Mouse (Mus musculus): ENCODE measurements around the gene Sox10. TPM values are rescaled to one million over a fixed set of nuclear protein-coding genes. Genes with fewer than 3 reads are reported as not detected.
A peak's percentile ranks its signal among the peaks of the same experiment; 100 is the strongest.

Sox10 gene
- total and polyA plus RNA-seq, 3 experiments, result 0.11 TPM; not detected in 2

- TF ChIP-seq POLR2AphosphoS5 (IDR thresholded peaks at IDR 0.05; ENCODE audit: insufficient replicate concordance, low read depth, low read length) (no peak), GATA2 (IDR thresholded peaks at IDR 0.05; ENCODE audit: borderline replicate concordance, low read depth, low read length) (no peak), GATA1 (IDR thresholded peaks at IDR 0.05; ENCODE audit: borderline replicate concordance, low read length) (no peak), CTCF (IDR thresholded peaks at IDR 0.05; ENCODE audit: low read depth, low read length) (no peak), TAL1 (conservative IDR thresholded peaks at IDR 0.05; ENCODE audit: low read depth, low read length) (no peak)
- peak within 1 kb of the TSS; percentile 90 for H3K4me3 ChIP-seq (ENCODE audit: low read depth, low read length)
- H3K9me3 ChIP-seq (replicated peaks), result no peaks in the 10 kb centered on the region
- peak; percentile 67 for ATAC-seq (ENCODE audit: extremely low read depth, insufficient number of reproducible peaks, low FRiP score, poor library complexity, severe bottlenecking)
- peaks cover 33% of the 10 kb centered on the region for H3K36me3 ChIP-seq (replicated peaks)
- peak; percentile 89 for DNase-seq (ENCODE audit: low spot score)
- peaks cover 13% of the 10 kb centered on the region for H3K27me3 ChIP-seq (ENCODE audit: insufficient read depth, low read length)
- peaks cover 38% of the 10 kb centered on the region for H3K4me1 ChIP-seq (ENCODE audit: insufficient read depth, low read depth, low read length)
These were observed 24.0 kb downstream of the Sox10 start, which contains the start of the genes Polr2f and 1700088E04Rik for GRCm38 (mm10) chr15:79140866-79141565. Polr2f (plus strand) TSS chr15:79141009. 1700088E04Rik (minus strand) TSS chr15:79141253.

DNA sequence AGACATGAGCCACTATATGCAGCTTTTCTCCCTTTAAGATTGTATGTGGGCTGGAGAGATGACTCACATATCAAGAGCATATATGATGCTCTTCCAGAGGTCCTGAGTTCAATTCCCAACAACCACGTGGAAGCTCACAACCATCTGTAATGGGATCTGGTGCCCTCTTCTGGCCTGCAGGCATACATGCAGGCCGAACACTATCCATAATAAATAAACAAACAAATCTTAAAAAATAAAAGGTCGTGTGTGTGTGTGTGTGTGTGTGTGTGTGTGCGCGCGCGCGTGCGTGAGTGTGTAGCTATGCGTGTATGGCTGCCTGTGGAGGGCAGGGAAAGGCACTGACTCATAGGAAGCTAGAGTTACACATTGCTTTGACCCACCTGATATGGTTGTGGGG is 25.4 kb downstream of the Sox10 start:
- Histone ChIP-seq H3K27me3 (ENCODE audit: insufficient read depth, low read length) (peaks cover 25% of the 10 kb centered on the region), H3K4me3 (ENCODE audit: low read depth, low read length) (no peak overlapping the region), H3K9me3 (replicated peaks) (no peaks in the 10 kb centered on the region), H3K36me3 (replicated peaks) (peaks cover 19% of the 10 kb centered on the region), H3K4me1 (ENCODE audit: insufficient read depth, low read depth, low read length) (peaks cover 38% of the 10 kb centered on the region)
- ATAC-seq (ENCODE audit: extremely low read depth, insufficient number of reproducible peaks, low FRiP score, poor library complexity, severe bottlenecking), result no peak
- TF ChIP-seq GATA1 (IDR thresholded peaks at IDR 0.05; ENCODE audit: borderline replicate concordance, low read length), result no peak
- peak; percentile 37 for TF ChIP-seq CTCF (IDR thresholded peaks at IDR 0.05; ENCODE audit: low read depth, low read length)
- no peak for DNase-seq (ENCODE audit: low spot score)

GRCm38 (mm10) chr15:79135783-79136575 is 29.1 kb downstream of the Sox10 start:
- Histone ChIP-seq H3K4me3 (ENCODE audit: low read depth, low read length) (no peak overlapping the region), H3K36me3 (replicated peaks) (peaks cover 28% of the 10 kb centered on the region), H3K27me3 (ENCODE audit: insufficient read depth, low read length) (peaks cover 26% of the 10 kb centered on the region), H3K9me3 (replicated peaks) (no peaks in the 10 kb centered on the region), H3K4me1 (ENCODE audit: insufficient read depth, low read depth, low read length) (peaks cover 12% of the 10 kb centered on the region)
- ATAC-seq (ENCODE audit: extremely low read depth, insufficient number of reproducible peaks, low FRiP score, poor library complexity, severe bottlenecking) (no peak), DNase-seq (ENCODE audit: low spot score) (no peak)
- TF ChIP-seq GATA1 (IDR thresholded peaks at IDR 0.05; ENCODE audit: borderline replicate concordance, low read length), result no peak
- TF ChIP-seq CTCF (IDR thresholded peaks at IDR 0.05; ENCODE audit: low read depth, low read length), result no peak
- no peak for TF ChIP-seq TAL1 (conservative IDR thresholded peaks at IDR 0.05; ENCODE audit: low read depth, low read length)
- no peak for TF ChIP-seq POLR2AphosphoS5 (IDR thresholded peaks at IDR 0.05; ENCODE audit: insufficient replicate concordance, low read depth, low read length)
- no peak for TF ChIP-seq GATA2 (IDR thresholded peaks at IDR 0.05; ENCODE audit: borderline replicate concordance, low read depth, low read length)

DNA sequence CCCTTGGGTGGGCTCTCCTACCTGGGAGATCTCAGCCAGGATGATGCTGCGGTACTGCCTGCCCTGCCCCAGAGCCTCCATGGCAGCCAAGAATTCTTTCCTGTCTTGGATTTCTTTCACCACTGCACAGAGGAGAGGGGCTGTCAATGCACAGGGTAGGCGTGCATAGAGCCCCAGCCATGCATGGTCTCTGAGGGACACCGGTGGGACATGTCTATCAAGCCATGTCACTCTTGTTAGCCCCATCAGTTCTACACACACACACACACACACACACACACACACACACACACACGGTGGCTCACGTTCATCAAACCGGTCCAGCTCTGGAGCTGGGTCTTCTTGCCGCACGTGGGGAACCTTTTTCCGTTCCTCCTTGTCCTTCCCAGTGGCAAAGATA is 29.7 kb downstream of the Sox10 start:
- peaks cover 35% of the 10 kb centered on the region for H3K36me3 ChIP-seq (replicated peaks)
- DNase-seq (ENCODE audit: low spot score), result no peak

DNA sequence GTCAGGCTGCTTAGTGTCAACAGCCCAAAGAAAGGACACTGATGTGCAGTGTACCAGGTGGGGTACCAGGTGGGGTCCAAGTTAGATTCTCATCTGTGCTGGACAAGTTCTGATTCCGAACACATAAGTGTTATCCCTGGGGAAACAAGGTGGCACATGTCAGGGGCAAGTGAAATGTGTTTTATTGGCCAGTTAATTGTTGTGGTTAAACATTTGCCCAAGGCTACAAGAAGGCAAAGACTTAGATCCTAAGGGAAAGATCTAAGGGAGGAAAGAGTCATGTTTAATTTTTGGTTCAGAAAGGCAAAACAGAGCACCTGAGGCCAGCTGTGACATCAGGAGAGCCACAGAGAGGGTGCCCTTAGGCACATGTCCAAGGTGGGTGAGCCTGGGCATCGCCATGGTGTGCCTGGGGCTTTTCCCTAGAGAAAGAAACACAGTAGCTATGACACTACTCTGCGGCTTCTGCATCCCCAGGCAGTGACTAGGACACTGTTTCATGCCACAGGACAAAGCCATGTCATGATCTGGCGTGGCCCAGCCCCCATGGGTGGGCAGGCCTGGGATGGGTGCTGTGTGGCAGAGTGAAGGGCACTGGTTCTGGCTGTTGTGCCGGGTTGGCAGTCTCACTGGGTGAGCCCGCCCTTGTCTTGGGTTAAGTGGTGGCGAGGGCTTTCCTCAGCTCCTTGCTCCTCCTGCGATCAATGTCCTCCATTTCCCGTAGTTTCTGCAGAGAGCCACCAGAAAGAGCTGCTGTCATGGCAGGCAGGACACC is 30.4 kb downstream of the Sox10 start:
- Histone ChIP-seq H3K9me3 (replicated peaks) (no peaks in the 10 kb centered on the region), H3K4me1 (ENCODE audit: insufficient read depth, low read depth, low read length) (peaks cover under 1% of the 10 kb centered on the region), H3K4me3 (ENCODE audit: low read depth, low read length) (no peak overlapping the region), H3K36me3 (replicated peaks) (peaks cover 41% of the 10 kb centered on the region), H3K27me3 (ENCODE audit: insufficient read depth, low read length) (peaks cover 28% of the 10 kb centered on the region)
- TF ChIP-seq POLR2AphosphoS5 (IDR thresholded peaks at IDR 0.05; ENCODE audit: insufficient replicate concordance, low read depth, low read length), result no peak
- TF ChIP-seq GATA1 (IDR thresholded peaks at IDR 0.05; ENCODE audit: borderline replicate concordance, low read length), result no peak
- TF ChIP-seq TAL1 (conservative IDR thresholded peaks at IDR 0.05; ENCODE audit: low read depth, low read length), result no peak
- TF ChIP-seq CTCF (IDR thresholded peaks at IDR 0.05; ENCODE audit: low read depth, low read length), result no peak
- no peak for TF ChIP-seq GATA2 (IDR thresholded peaks at IDR 0.05; ENCODE audit: borderline replicate concordance, low read depth, low read length)
- DNase-seq (ENCODE audit: low spot score) (no peak), ATAC-seq (ENCODE audit: extremely low read depth, insufficient number of reproducible peaks, low FRiP score, poor library complexity, severe bottlenecking) (no peak)

More for the DNA sequence above, 29.7 kb downstream of the Sox10 start:
- Histone ChIP-seq H3K4me3 (ENCODE audit: low read depth, low read length) (no peak overlapping the region), H3K4me1 (ENCODE audit: insufficient read depth, low read depth, low read length) (peaks cover 6% of the 10 kb centered on the region), H3K9me3 (replicated peaks) (no peaks in the 10 kb centered on the region), H3K27me3 (ENCODE audit: insufficient read depth, low read length) (peaks cover 28% of the 10 kb centered on the region)
- TF ChIP-seq GATA2 (IDR thresholded peaks at IDR 0.05; ENCODE audit: borderline replicate concordance, low read depth, low read length) (no peak), CTCF (IDR thresholded peaks at IDR 0.05; ENCODE audit: low read depth, low read length) (no peak), POLR2AphosphoS5 (IDR thresholded peaks at IDR 0.05; ENCODE audit: insufficient replicate concordance, low read depth, low read length) (no peak), TAL1 (conservative IDR thresholded peaks at IDR 0.05; ENCODE audit: low read depth, low read length) (no peak), GATA1 (IDR thresholded peaks at IDR 0.05; ENCODE audit: borderline replicate concordance, low read length) (no peak)
- ATAC-seq (ENCODE audit: extremely low read depth, insufficient number of reproducible peaks, low FRiP score, poor library complexity, severe bottlenecking), result no peak
